Mouse (Mus musculus) cortical plate, adult 2 months (tissue): Measurements from ENCODE around the gene Prss22.

Experiments used
- CTCF ChIP-seq: fragments of 200-500 bp; IDR thresholded peaks from 2 replicates; pipeline ENCODE4 v1.5.1; 2011; ENCODE audit warnings: mild to moderate bottlenecking, control low read depth, low read length; ENCODE audit not compliant: insufficient read depth; ENCODE audit errors: extremely low read depth
- POLR2A ChIP-seq: fragments of 200-500 bp; IDR thresholded peaks from 2 replicates; pipeline ENCODE4 v1.6.1; 2011; ENCODE audit warnings: mild to moderate bottlenecking, low read length, control low read depth; ENCODE audit not compliant: insufficient read depth; ENCODE audit errors: extremely low read depth

DNA sequence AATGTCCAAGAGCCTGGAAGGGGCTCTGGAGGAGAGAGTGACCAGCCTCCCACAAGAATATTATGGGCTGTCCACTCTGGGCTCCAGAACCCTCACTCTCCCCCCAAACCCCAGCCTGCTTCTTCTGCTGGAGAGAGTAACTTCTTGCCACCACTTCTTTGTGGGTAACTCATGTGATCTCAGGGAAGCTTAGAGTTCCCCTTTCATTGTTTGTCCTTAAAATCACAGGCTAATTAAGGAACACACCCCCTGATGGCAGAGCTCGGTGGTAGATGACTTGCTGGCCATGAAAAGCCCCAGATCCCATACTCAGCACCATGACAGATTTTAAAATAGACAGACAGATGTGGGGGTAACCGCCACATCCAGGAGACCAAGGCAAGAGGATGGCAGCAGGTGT lies 9.0 kb upstream of the Prss22 start:
- TF ChIP-seq CTCF (no peak), POLR2A (no peak)
